Mouse (Mus musculus) retina, postnatal 1 day (tissue): ENCODE measurements around the gene Ccdc12.
A peak's percentile ranks its signal among the peaks of the same experiment; 100 is the strongest.
"Not testable (repeated sequence)": the region's sequence is repeated elsewhere in the genome, so short reads cannot be mapped to it uniquely, and the experiment has no call there.

ENCODE experiments used
- DNase-seq: peaks from one replicate; pipeline ENCODE4 v3.0.0-alpha.2; 2012

Ccdc12 gene

GRCm38 (mm10) chr9:110678886-110679285 lies 22.6 kb downstream of the Ccdc12 start:
- no peak for DNase-seq

- DNase-seq, result no peak
Observed at GRCm38 (mm10) chr9:110680736-110681507, 24.6 kb downstream of the Ccdc12 start.

DNA sequence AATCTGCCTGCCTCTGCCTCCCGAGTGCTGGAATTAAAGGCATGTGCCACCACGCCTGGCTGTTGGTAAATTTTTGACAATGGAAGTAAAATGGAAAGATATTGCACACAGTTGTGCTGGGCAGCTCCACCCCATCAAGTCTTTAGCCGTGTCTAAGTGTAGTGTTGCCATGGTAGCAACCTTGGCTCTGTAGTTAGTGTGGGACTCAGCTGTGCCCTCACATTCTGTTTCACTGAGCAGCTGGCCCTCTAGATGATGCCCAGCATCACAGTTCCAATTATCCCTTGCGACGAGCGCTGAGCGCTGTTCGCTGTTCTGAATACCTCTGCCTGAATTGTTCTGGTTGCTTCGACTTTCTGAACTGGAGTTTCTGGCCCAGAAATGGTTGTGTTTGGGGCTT lies 25.5 kb downstream of the Ccdc12 start:
- DNase-seq, result peak; percentile 71

GRCm38 (mm10) chr9:110682255-110682654 lies 26.0 kb downstream of the Ccdc12 start:
- peak; percentile 57 for DNase-seq

- DNase-seq, result not testable (repeated sequence)
Observed at GRCm38 (mm10) chr9:110682697-110683096, 26.4 kb downstream of the Ccdc12 start.

DNA sequence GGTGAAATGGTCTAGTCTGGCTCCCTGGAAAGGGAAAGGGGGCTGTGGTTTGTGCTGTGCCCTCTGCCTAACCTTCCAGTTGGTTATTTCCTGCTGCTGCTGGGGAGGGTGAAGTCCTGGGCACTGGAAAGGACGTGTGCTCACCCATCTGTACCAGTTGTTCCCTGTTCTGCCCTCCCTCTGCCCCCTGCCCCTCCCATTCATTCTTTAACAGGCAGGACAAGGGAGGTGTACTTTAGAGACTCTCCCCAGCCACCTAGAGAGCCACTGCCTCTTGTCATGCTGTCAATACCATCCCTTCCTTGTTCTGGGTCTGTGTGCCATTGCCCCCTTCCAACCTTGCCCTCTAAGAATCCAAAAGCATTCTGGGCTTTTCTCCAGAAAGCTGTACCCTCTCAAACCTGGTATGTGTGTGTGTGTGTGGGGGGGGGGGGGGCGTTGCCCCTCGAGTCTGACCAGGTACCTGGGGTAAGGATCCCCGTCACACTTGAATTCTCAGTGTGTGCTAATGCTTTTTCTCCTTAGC lies 27.3 kb downstream of the Ccdc12 start:
- DNase-seq, result no peak

DNA sequence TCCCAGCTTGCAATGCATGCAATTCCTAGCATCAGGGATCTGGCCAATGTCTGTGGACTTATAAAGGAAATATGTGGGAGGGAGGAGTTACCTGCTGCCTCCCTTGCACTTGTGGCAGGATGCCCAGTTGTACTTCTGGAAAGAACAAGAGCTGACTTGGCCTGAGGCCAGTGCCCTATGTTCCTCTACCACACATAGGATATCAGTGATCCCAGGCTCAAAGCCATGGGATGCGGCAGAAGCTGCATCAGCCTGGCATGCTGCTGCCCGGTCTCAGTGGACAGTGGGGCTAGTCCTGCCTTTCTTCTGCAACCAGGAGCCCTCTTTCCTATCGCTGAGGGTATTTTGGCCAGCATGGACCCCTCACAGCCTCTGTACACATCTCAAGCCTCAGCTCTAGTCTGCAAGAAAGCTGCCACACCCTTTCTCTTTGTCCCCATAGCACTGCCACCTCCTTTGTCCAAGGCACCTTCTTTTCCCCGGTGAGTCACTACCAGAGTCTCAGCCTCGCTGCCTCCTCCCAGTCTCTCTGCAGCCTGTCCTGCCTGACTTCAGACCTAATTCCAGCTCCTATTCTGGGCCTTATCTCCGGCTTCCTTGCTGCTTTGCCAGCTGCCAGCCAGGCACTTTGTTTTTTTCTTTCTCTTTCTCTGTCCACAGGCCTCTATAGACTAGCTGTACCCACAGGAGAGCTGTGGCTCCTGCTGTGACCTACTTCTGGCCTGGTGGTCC lies 28.0 kb downstream of the Ccdc12 start:
- peak; percentile 67 for DNase-seq

DNA sequence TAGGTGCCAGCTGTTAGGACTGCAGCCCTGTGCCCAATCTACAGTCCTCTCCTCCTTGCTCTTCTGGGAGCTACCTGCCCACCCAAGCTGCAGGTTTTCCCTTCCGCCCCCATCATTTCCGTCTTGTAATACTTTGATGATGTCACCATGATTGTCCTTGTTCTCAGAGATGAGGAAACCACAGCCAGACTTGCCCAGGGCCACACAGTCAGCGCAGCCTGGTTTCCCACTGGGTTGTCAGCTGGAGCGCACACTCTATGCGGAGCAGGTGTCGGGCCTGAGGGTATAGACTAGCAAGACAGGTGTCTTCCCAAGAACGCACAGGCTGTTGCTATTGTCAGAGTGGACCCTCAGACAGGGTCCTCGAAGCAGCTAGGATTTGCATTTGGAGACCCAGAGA lies 28.9 kb downstream of the Ccdc12 start:
- peak; percentile 50 for DNase-seq

GRCm38 (mm10) chr9:110685591-110685990 lies 29.3 kb downstream of the Ccdc12 start:
- no peak for DNase-seq

DNA sequence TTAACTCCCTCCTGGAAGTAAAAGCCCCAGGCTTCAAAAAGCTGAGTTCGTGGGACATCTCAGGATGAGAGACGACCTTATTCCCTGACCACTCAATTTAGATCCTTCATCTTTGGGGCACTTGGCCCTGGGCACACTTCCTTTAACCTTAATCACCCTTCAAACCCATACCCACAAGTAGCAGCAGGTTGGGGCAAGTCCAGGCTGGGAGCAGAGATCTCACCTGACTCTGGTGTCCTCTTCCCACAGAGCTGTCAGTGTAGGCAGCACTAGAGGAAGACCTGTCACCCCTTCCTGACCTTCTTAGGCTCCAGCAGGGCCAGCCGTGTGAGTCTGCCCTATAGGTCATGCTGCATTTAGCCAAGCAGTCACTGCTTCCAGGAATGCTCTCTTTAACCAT lies 30.2 kb downstream of the Ccdc12 start:
- DNase-seq, result no peak

- DNase-seq, result no peak
Observed at GRCm38 (mm10) chr9:110687061-110687460, 30.8 kb downstream of the Ccdc12 start.

DNA sequence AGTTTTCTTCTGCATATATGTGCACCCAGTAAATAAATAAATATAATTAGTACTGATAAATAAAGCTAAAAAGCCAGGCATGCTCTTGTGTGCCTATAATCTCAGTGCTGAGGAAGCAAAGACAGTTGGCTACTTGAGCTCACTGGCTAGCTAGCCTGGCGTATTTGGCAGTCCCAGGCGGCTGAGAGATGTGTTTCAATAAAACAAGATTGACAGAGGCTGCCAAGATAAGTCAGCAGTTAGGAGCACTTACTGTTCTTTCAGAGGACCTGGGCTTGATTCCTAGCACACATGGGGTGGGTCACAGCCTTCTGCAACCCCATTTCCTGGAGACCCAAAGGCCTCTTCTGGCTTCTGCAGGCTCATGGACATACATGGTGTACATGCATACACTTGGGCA lies 31.5 kb downstream of the Ccdc12 start:
- no peak for DNase-seq

DNA sequence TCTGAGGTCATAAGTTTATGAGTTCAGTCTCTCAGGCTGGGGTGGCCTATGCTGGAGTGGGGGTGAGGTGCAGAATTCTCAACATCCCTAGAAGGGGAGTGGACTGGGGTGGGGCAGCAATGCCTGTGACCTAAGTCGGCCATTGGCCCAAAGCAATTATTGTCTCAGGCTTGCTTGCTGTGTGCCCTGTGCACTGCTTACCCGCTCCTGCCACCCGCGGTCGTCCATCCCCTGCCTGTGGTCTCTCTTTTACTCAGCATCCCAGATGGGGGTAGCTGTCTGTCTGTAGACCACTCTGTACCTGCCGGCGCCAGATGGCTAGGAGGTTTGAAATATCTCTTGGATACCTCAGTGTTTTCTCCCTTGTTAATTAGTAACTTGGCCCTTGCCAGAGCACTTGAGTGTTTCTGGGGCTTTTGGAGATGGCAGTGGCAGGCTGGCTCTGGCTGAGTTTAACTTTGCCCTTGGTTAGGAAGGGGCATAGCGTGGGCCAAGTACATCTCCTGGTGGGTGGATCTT lies 33.0 kb downstream of the Ccdc12 start:
- DNase-seq, result no peak

DNA sequence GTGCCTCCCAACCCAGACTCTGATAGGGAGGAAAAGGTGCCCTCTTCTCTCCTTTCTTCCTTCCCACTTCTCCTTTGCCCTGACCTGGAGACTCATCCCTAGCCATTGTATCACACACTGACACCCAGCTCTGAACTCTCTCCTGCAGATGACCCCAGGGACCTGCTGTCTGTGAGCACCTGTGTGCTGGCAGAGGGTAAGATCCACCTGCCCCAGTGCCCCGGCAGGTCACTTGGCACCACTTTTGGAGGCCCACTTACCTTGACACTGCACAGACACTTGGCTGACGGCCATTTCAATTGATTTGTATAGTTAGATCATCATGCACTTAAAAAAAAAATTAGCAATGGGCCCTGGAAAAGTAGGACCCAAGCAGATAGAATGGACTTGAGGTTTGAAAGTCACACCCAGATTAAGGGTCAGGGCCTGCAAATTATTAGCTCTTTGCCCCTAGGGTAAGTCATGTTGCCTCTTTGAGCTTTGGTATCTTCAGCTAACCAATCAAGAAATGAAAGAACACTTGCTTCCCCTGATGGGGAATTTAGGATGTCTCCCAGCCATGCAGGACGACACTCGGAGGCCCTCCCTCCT lies 39.0 kb downstream of the Ccdc12 start:
- no peak for DNase-seq

DNA sequence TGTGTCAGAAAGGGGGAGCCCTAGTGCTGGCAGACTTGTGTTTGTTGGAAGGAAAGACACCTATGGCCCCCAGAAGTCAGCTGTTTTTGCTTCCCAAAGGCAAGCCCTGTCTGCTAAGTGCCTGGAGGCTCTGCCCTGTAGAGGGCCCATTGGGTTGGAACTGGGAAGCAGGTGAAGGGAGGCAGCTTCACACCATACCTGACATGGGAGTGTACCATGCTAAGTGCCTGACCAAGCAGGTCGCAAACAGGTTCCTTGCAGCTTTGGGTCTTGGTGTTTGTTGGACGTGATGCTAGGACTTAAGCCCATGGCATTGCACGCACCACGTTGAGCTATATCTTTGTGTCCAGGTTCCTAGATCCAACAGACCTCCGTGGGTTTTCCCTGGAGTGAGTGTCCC lies 40.1 kb downstream of the Ccdc12 start:
- no peak for DNase-seq

DNA sequence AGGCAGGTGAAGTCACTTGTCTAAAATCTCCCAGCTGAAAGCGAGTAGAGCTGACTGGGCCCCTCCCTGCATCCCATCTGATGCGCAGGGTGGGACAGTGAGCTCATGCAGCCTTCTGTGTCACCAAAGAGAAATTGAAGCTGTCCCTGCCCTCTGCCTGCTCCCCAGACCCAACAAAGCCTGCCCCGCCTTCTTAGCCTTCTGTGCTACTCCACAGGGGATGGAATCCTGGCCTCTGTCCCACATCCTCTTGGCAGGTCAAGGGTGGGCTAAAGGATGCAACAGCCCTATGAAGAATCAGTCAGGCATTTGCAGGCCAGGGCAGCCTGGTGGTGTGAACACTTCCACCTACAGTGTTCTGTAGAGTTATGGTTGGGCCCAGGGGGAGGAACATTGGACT lies 41.2 kb downstream of the Ccdc12 start:
- DNase-seq, result no peak

DNA sequence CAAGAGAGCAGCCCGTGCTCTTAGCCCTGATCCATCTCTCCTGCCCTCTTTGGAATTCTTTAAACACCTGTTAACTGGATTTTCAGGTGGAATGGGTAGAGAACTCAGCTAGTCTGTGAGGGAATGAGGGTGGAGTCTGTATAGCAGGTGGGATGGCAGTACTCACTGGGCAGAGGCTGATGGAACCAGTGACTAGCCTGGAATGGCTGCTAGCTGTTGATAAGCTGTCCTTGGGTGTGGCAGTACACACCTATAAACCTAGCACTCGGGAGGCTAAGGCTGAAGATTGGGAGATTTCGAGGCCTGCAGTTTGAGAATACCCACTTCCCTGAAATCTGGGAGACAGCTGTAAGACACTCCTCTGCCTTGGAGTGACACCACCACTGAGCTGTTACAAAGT lies 43.3 kb downstream of the Ccdc12 start:
- DNase-seq, result no peak

DNA sequence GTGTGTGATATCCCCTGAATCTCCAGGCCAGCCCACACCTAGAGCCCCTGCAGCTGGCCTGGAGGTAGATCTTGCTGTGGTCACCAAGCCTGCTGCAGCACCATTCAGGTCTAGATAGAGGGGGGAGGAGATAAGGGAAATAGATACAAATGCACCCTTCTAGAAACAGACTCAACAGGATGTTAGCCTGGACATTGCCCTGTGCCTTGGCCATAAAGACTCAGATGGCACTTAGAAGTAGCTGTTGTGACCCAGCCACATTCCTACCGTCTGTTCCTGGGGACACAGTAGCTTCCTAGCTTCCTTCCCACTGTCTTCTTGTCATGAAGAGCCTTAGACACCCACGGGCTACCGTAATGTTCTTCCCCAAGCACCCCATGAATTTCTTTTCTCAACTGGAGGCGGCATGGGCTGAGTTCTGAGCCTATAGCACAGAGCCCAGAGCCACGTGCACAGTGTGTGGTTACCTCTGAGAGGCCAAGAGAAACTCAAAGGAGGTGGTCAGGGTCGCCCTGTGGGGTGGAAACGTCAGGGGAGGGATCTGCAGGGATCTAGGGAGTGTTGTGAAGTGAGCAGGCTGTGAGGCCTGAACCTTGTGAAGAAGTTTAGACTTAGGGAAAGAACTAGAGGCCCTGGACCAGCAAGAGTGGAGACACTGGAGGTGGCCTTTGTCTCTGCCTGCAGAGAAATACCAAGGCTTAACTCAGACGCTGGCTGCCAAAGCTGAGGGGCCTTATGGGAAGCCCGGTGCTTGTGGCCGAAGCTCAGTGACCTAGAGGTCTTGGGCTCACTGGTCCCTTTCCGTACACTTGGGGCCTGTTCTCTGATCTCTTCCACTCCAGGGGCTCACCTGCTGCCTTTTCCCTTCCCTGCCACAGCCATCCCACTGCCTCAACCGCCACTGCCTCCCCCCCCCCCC lies 45.1 kb downstream of the Ccdc12 start:
- DNase-seq, result no peak

DNA sequence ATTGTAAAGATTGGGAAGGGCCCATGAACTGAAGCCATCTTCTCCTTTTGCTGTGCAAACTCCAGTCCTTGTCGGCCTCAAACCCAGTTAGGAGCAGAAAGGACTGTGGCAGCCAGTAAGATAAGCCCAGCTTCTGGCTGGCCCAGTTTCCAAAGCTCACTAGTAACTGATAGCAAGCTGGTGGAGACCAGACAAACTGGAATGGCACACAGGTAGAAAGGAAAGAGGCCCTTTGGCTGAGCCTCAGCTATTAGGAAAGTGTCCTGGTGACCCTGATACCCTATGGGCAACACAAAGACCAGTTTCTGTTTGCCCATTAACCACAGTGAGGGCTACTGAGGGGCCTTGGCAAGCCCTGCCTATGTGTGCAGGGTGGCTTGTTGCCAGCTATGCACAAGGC lies 46.5 kb downstream of the Ccdc12 start:
- peak; percentile 29 for DNase-seq

DNA sequence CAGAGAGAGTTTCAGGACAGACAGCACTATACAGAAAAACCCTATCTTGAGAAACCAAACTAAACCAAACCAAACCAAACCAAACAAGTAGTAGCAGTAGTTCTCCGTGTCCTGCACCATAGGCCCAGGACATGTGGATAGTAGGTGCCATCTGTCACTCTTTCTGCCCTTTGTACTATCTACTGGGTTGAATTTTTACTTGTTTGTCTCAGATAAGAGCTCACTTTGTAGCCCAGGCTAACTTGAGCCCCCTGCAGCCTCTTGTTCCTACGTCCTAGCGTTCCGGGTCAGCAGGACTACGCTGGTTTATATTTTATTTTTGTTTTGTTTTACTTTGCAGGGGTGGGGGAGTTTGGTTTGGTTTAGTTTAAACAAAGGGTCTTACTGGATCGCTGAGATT lies 47.6 kb downstream of the Ccdc12 start:
- DNase-seq, result no peak

GRCm38 (mm10) chr9:110706784-110707183 lies 50.5 kb downstream of the Ccdc12 start:
- no peak for DNase-seq

GRCm38 (mm10) chr9:110709640-110710258 lies 53.4 kb downstream of the Ccdc12 start:
- peak; percentile 87 for DNase-seq
